In the genomic region with DNA sequence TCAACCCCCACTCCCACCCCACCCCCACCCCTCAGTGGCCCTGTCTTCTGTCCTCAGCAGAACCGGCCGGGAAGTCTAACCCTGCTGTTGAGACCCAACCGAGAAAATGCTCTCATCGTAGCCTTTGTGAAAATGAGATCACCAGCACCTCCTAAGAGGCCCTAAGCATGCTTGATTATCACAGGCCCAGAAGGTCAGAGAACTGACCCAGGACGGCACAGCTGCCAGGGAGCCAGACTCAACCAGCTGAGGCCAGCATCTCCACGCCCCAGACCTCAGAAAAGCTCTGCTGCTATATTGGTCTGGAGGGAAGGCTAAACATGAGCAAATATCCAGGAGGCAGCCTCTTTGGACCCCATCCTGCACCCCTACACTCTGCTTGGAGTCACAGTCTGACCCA, we compare ENCODE assay signal across 16 mouse cellular contexts.
DNase-seq lines count a peak whose midpoint lies in the region; ATAC-seq lines count a peak whose summit lies in the region.
"Had no signal": no experiment of that assay in that cellular context is flagged by ENCODE, and none has a peak within 500 bp of the region (broad histone marks: within the 10 kb centered on the region; RNA-seq: fewer than 3 reads in every experiment).

No protein-coding gene starts in this region.

- 51% methylated on average over 6 of the region's 6 CpGs for WGBS in hindbrain, embryonic 12.5 days
- 63% methylated on average over 6 of the region's 6 CpGs for WGBS in hindbrain, embryonic 14.5 days
- WGBS in neural tube, embryonic 13.5 days = 62% methylated on average over 6 of the region's 6 CpGs

- H3K36me3 ChIP-seq in hindbrain, embryonic 12.5 days = no peaks in the 10 kb centered on the region
- no peaks in the 10 kb centered on the region for H3K36me3 ChIP-seq in hindbrain, embryonic 14.5 days (replicated peaks; ENCODE audit: control insufficient read depth, insufficient read depth)
- H3K36me3 ChIP-seq in neural tube, embryonic 13.5 days = no peaks in the 10 kb centered on the region
- H3K36me3 ChIP-seq: embryonic facial prominence, embryonic 10.5 days; forebrain, embryonic 15.5 days; intestine, embryonic 15.5 days had no signal

- H3K27me3 ChIP-seq in hindbrain, embryonic 12.5 days = no peaks in the 10 kb centered on the region
- no peaks in the 10 kb centered on the region for H3K27me3 ChIP-seq in hindbrain, embryonic 14.5 days (ENCODE audit: control insufficient read depth, insufficient read depth, low read length)
- H3K27me3 ChIP-seq in neural tube, embryonic 13.5 days = no peaks in the 10 kb centered on the region
- H3K27me3 ChIP-seq: forebrain, embryonic 15.5 days; intestine, embryonic 15.5 days had no signal

- no peak overlapping the region for H3K9ac ChIP-seq in hindbrain, embryonic 12.5 days
- no peak overlapping the region for H3K9ac ChIP-seq in hindbrain, embryonic 14.5 days
- H3K9ac ChIP-seq in neural tube, embryonic 13.5 days = no peak overlapping the region
- H3K9ac ChIP-seq: forebrain, embryonic 15.5 days; intestine, embryonic 15.5 days; liver, postnatal 0 days had no signal

- peaks cover 41% of the 10 kb centered on the region for H3K4me1 ChIP-seq in hindbrain, embryonic 12.5 days
- H3K4me1 ChIP-seq in hindbrain, embryonic 14.5 days (replicated peaks; ENCODE audit: control insufficient read depth, insufficient read depth, low read length) = peaks cover 46% of the 10 kb centered on the region
- H3K4me1 ChIP-seq in neural tube, embryonic 13.5 days (replicated peaks) = peaks cover 60% of the 10 kb centered on the region
- H3K4me1 ChIP-seq: intestine, embryonic 15.5 days had no signal

- no peaks in the 10 kb centered on the region for H3K9me3 ChIP-seq in hindbrain, embryonic 12.5 days (replicated peaks)
- no peaks in the 10 kb centered on the region for H3K9me3 ChIP-seq in hindbrain, embryonic 14.5 days (ENCODE audit: control insufficient read depth, low read length)
- no peaks in the 10 kb centered on the region for H3K9me3 ChIP-seq in neural tube, embryonic 13.5 days
- H3K9me3 ChIP-seq: embryonic facial prominence, embryonic 10.5 days; forebrain, embryonic 15.5 days; intestine, embryonic 15.5 days had no signal

- 0 out of 2 replicates have a peak overlapping the region, but pooled peaks have one; percentile 23 for H3K27ac ChIP-seq in hindbrain, embryonic 12.5 days
- no peak overlapping the region for H3K27ac ChIP-seq in hindbrain, embryonic 14.5 days
- H3K27ac ChIP-seq in neural tube, embryonic 13.5 days (replicated peaks) = 0 out of 2 replicates have a peak overlapping the region, but pooled peaks have one; percentile 83
- H3K27ac ChIP-seq: forebrain, embryonic 15.5 days; intestine, embryonic 15.5 days had no signal

- DNase-seq in hindbrain, embryonic 14.5 days (ENCODE audit: low spot score) = no peak
- DNase-seq in heart, postnatal 4 days = peak; percentile 32
- DNase-seq in kidney, adult 9 months = peak; percentile 27
- no peak for DNase-seq in layer of hippocampus, adult 9-10 months (ENCODE audit: low spot score)
- no peak for DNase-seq in retina, embryonic 14.5 days (ENCODE audit: low spot score)
- DNase-seq: adrenal gland, postnatal 25 days; gastrocnemius, postnatal 36 days; liver, postnatal 0 days; lung, postnatal 36 days; retina, postnatal 1 day; thymus, adult 18-20 months had no signal

- H3K4me3 ChIP-seq in hindbrain, embryonic 12.5 days = no peak overlapping the region
- no peak overlapping the region for H3K4me3 ChIP-seq in hindbrain, embryonic 14.5 days (replicated peaks; ENCODE audit: low read length)
- H3K4me3 ChIP-seq in neural tube, embryonic 13.5 days = no peak overlapping the region
- H3K4me3 ChIP-seq: embryonic facial prominence, embryonic 10.5 days; forebrain, embryonic 15.5 days; intestine, embryonic 15.5 days had no signal

- H3K4me2 ChIP-seq in hindbrain, embryonic 12.5 days (replicated peaks) = no peak overlapping the region
- H3K4me2 ChIP-seq in hindbrain, embryonic 14.5 days (replicated peaks) = no peak overlapping the region
- H3K4me2 ChIP-seq in neural tube, embryonic 13.5 days = no peak overlapping the region
- H3K4me2 ChIP-seq: forebrain, embryonic 15.5 days; intestine, embryonic 15.5 days had no signal

- ATAC-seq in hindbrain, embryonic 12.5 days (ENCODE audit: low FRiP score) = no peak
- no peak for ATAC-seq in hindbrain, embryonic 14.5 days (ENCODE audit: low FRiP score)
- ATAC-seq in neural tube, embryonic 13.5 days (ENCODE audit: low read depth) = no peak
- ATAC-seq: forebrain, embryonic 15.5 days; intestine, embryonic 15.5 days; liver, postnatal 0 days had no signal

Comparison
In these comparisons a context has a peak if more than half of its experiments do, and no peak if none do; other contexts are left out.
1. DNase-seq: peak in heart, postnatal 4 days (single experiment) and kidney, adult 9 months (single experiment); none in hindbrain, embryonic 14.5 days (single experiment), layer of hippocampus, adult 9-10 months (single experiment) and retina, embryonic 14.5 days (single experiment).